Mouse (Mus musculus): Measurements from ENCODE around the gene Col12a1. TPM values are rescaled to one million over a fixed set of nuclear protein-coding genes. Genes with fewer than 3 reads are reported as not detected.

Col12a1 gene
- polyA plus RNA-seq, 1 experiment from 2014 or later = 58.9 TPM

GRCm38 (mm10) chr9:79599395-79600236, 119.0 kb downstream of the Col12a1 start:
- no peak for ATAC-seq (ENCODE audit: insufficient number of reproducible peaks, insufficient read depth, low FRiP score, low TSS enrichment)
- H3K9ac ChIP-seq = no peak overlapping the region
- 0 out of 2 replicates have a peak, but pooled peaks cover 3% of the 10 kb centered on the region for H3K4me1 ChIP-seq
- no peak overlapping the region for H3K27ac ChIP-seq
- WGBS = 86% methylated on average over 20 of the region's 20 CpGs
- no peaks in the 10 kb centered on the region for H3K36me3 ChIP-seq
- no peaks in the 10 kb centered on the region for H3K9me3 ChIP-seq
- no peak overlapping the region for H3K4me2 ChIP-seq (replicated peaks)
- H3K4me3 ChIP-seq = no peak overlapping the region
- no peaks in the 10 kb centered on the region for H3K27me3 ChIP-seq

DNA sequence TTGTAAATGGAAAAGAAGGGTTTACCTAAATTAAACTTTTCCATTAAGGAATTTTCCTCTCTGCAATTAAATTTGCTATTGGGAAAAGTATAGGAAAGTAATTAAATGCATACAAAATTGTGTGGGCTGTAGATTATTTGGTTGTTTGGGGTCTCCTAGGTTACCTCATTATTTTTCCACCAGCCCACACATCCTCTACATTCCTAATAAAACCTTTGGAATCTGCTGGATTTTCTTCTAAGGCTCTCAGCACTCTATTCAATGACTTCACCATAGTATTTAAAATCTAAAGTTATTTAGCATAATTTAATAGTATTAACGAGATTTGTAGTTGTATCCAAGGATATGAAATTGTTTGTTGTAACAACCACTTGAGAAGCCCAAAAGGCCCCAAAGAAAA, 120.1 kb downstream of the Col12a1 start:
- Histone ChIP-seq H3K4me1 (no peaks in the 10 kb centered on the region), H3K4me3 (no peak overlapping the region), H3K27ac (no peak overlapping the region), H3K36me3 (no peaks in the 10 kb centered on the region), H3K4me2 (replicated peaks) (no peak overlapping the region), H3K27me3 (no peaks in the 10 kb centered on the region), H3K9ac (no peak overlapping the region), H3K9me3 (no peaks in the 10 kb centered on the region)
- 73% methylated on average over 1 of the region's 1 CpGs for WGBS
- ATAC-seq (ENCODE audit: insufficient number of reproducible peaks, insufficient read depth, low FRiP score, low TSS enrichment) = no peak

DNA sequence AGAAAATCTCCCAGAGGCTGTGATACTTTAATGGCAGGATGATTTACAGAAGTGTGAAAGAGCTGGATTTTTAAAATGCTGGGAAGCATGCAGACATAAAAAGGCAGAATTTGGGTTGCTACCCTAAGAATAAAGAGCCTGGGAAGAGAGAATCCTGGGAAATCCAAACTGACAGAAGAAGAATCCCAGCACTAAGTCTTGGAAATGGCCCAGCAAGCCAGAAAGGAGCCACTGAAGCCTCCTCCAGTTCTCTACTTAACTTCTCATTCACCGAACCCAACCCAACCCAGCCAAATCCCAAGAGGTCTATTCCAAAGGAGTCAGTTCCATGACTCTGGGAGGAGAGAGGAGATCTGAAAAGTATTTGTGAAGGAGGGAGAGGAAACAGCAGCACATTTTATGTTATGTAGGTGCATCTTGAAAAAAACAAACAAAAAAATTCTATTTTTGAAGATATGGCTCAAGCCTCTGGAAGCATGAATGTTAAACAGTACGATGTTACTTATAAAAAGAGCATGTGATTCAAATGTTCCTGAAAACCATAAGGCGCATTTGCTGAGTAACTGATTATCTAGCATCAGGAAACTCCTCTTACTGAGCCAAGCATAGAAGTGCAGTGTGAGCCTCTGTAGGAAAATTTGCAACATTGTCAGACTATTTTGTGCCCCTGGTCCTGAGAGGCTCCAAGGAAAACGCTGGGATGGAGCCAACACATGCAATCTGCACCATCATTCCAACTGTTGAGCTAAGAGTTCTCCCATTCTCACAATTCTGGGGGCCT, 132.0 kb downstream of the Col12a1 start:
- H3K9me3 ChIP-seq = no peaks in the 10 kb centered on the region
- H3K27me3 ChIP-seq = no peaks in the 10 kb centered on the region
- H3K9ac ChIP-seq = no peak overlapping the region
- H3K27ac ChIP-seq = no peak overlapping the region
- WGBS = 85% methylated on average over 4 of the region's 4 CpGs
- no peak for ATAC-seq (ENCODE audit: insufficient number of reproducible peaks, insufficient read depth, low FRiP score, low TSS enrichment)
- H3K4me1 ChIP-seq = no peaks in the 10 kb centered on the region
- H3K4me3 ChIP-seq = no peak overlapping the region
- H3K4me2 ChIP-seq (replicated peaks) = no peak overlapping the region
- H3K36me3 ChIP-seq = no peaks in the 10 kb centered on the region

GRCm38 (mm10) chr9:79566838-79567237, 151.8 kb downstream of the Col12a1 start:
- Histone ChIP-seq H3K4me1 (peaks cover 3% of the 10 kb centered on the region), H3K4me3 (no peak overlapping the region)
- WGBS = 84% methylated on average over 5 of the region's 5 CpGs

GRCm38 (mm10) chr9:79553297-79553696, 165.3 kb downstream of the Col12a1 start:
- WGBS = 63% methylated on average over 2 of the region's 2 CpGs
- H3K27me3 ChIP-seq = no peaks in the 10 kb centered on the region

More at GRCm38 (mm10) chr9:79566838-79567237, 151.8 kb downstream of the Col12a1 start:
- Histone ChIP-seq H3K36me3 (no peaks in the 10 kb centered on the region), H3K9me3 (no peaks in the 10 kb centered on the region), H3K9ac (no peak overlapping the region), H3K27ac (no peak overlapping the region), H3K27me3 (no peaks in the 10 kb centered on the region), H3K4me2 (replicated peaks) (no peak overlapping the region)
- no peak for ATAC-seq (ENCODE audit: insufficient number of reproducible peaks, insufficient read depth, low FRiP score, low TSS enrichment)

More at GRCm38 (mm10) chr9:79553297-79553696, 165.3 kb downstream of the Col12a1 start:
- Histone ChIP-seq H3K36me3 (no peaks in the 10 kb centered on the region), H3K4me2 (replicated peaks) (no peak overlapping the region), H3K4me3 (no peak overlapping the region), H3K9ac (no peak overlapping the region), H3K4me1 (no peaks in the 10 kb centered on the region), H3K27ac (no peak overlapping the region), H3K9me3 (no peaks in the 10 kb centered on the region)
- no peak for ATAC-seq (ENCODE audit: insufficient number of reproducible peaks, insufficient read depth, low FRiP score, low TSS enrichment)

Other genes with a start within 250 kb of the Col12a1 start
- gene Cox7a2, start 41.0 kb upstream of the Col12a1 start, polyA plus RNA-seq (2016; fragmentation: Nextera tagmentation; extraction: Ambion mirVana) = 580 and 621 TPM in 2 replicates
- 57.3 and 60.8 TPM in 2 replicates for gene Tmem30a, start 74.7 kb upstream of the Col12a1 start, polyA plus RNA-seq (2016; fragmentation: Nextera tagmentation; extraction: Ambion mirVana)